Mouse (Mus musculus) fat pad, adult 2 months (tissue): ENCODE measurements around the gene Smyd1.

Source experiments
- DNase-seq: peaks from one replicate; pipeline ENCODE4 v3.0.0-alpha.2; 2011; ENCODE audit warnings: low read depth, low spot score; ENCODE audit errors: extremely low read depth

The Smyd1 gene

GRCm38 (mm10) chr6:71261060-71261459 is 61.0 kb downstream of the Smyd1 start:
- no peak for DNase-seq

- DNase-seq = no peak
Measured at GRCm38 (mm10) chr6:71260051-71260640, 61.9 kb downstream of the Smyd1 start.

- no peak for DNase-seq
Measured at GRCm38 (mm10) chr6:71259166-71259565, 62.9 kb downstream of the Smyd1 start.

- no peak for DNase-seq
Measured at GRCm38 (mm10) chr6:71258562-71258961, 63.5 kb downstream of the Smyd1 start.

GRCm38 (mm10) chr6:71257375-71257774 is 64.7 kb downstream of the Smyd1 start:
- no peak for DNase-seq

GRCm38 (mm10) chr6:71256166-71256565 is 65.9 kb downstream of the Smyd1 start:
- DNase-seq = no peak

GRCm38 (mm10) chr6:71254456-71254855 is 67.6 kb downstream of the Smyd1 start:
- no peak for DNase-seq

GRCm38 (mm10) chr6:71250951-71251350 is 71.1 kb downstream of the Smyd1 start:
- no peak for DNase-seq

GRCm38 (mm10) chr6:71249615-71250014 is 72.4 kb downstream of the Smyd1 start:
- no peak for DNase-seq

- no peak for DNase-seq
Measured at GRCm38 (mm10) chr6:71248420-71248819, 73.6 kb downstream of the Smyd1 start.

GRCm38 (mm10) chr6:71243258-71243657 is 78.8 kb downstream of the Smyd1 start:
- no peak for DNase-seq

GRCm38 (mm10) chr6:71242811-71243210 is 79.2 kb downstream of the Smyd1 start:
- no peak for DNase-seq

GRCm38 (mm10) chr6:71240831-71241230 is 81.2 kb downstream of the Smyd1 start:
- DNase-seq = no peak

- peak; percentile 70 for DNase-seq
Measured at GRCm38 (mm10) chr6:71239069-71239750, 82.8 kb downstream of the Smyd1 start.

- peak; percentile 28 for DNase-seq
Measured at GRCm38 (mm10) chr6:71237031-71237431, 85.0 kb downstream of the Smyd1 start.

GRCm38 (mm10) chr6:71236506-71236905 is 85.5 kb downstream of the Smyd1 start:
- DNase-seq = no peak

GRCm38 (mm10) chr6:71235944-71236343 is 86.1 kb downstream of the Smyd1 start:
- no peak for DNase-seq

- no peak for DNase-seq
Measured at GRCm38 (mm10) chr6:71235121-71235520, 86.9 kb downstream of the Smyd1 start.

GRCm38 (mm10) chr6:71227157-71227770 is 94.8 kb downstream of the Smyd1 start:
- no peak for DNase-seq

GRCm38 (mm10) chr6:71226544-71226943 is 95.5 kb downstream of the Smyd1 start:
- no peak for DNase-seq

GRCm38 (mm10) chr6:71224184-71224943 is 97.7 kb downstream of the Smyd1 start:
- peak; percentile 55 for DNase-seq

GRCm38 (mm10) chr6:71221501-71221900 is 100.5 kb downstream of the Smyd1 start:
- DNase-seq = no peak
